Mouse (Mus musculus): Measurements from ENCODE around the gene Gm17018.

GRCm38 (mm10) chr19:45616214-45616518 lies 55.8 kb downstream of the Gm17018 start:
- no peak for TF ChIP-seq CTCF (IDR thresholded peaks at IDR 0.05; ENCODE audit: control insufficient read depth, insufficient read depth, low read length)
- TF ChIP-seq POLR2A (IDR thresholded peaks at IDR 0.05; ENCODE audit: borderline replicate concordance, control insufficient read depth, low read depth, low read length) = no peak

Data from bone marrow, adult 2 months (tissue).